Mouse (Mus musculus): ENCODE measurements around the gene B3galnt1. TPM values are rescaled to one million over a fixed set of nuclear protein-coding genes. Genes with fewer than 3 reads are reported as not detected.

The B3galnt1 gene
- total RNA-seq (2015; ENCODE audit: low replicate concordance) (0.77 TPM in 1 of 2 replicates, not detected in the other), total RNA-seq (2017; ENCODE audit: low replicate concordance) (0.34 and 1.1 TPM in 2 replicates)

- no peak for ATAC-seq (replicated peaks; ENCODE audit: low FRiP score, poor library complexity, severe bottlenecking)
Measured at GRCm38 (mm10) chr3:69598261-69599165, at the start of gene B3galnt1. Gene B3galnt1, minus strand, starts transcription at chr3:69598960.

DNA sequence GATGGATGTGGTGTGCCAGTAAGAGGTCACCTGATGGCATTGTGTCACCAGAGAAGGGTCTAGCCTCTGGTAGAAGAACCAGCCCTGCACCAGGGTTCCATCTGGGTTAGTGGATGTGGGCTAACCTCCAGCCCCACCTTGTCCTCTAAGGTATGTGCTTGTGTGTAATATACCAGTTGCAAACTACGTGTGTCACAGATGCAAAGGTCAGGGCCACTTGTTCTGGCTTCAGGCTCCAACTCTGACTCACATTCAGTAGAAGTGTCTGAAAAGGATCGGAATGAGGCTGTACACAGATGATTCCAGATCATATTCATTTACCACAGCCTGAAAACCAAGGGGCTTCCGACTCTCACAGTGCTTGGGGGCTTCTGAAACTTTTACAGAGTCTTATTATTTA is 35.8 kb upstream of the B3galnt1 start:
- ATAC-seq (replicated peaks; ENCODE audit: low FRiP score, poor library complexity, severe bottlenecking), result no peak

DNA sequence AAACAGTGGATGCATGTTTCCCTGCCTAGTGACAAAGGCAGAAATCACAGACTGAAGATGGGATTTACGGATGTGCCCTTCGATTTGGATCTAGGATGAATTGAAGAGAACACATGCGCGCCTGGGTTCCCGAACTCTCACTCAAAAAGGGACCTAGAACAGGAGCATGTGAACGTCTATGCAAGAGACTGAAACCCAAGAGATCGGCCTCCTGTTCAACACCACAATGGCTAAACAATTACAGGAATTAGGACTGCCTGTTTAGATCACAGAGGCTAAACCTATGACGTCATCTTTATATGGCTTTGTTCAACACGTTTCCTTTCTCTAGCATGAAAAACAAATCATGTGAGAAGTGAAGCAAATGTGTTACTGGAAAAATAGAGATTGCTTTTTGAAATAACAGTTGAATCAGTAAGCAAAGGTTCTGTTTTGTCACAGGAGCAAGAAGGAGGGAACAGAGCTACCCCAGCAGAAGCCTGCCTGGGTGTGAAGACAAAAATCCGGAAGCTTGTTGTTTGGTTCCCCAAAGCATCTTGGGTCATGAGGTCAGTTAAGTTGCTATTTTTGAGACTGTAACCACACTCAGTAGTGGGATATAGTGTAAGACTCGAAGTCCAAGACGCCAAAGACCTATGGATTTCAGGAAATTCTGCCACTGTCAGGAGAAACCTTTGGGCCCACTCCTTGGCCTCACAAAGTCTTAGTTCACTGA is 35.1 kb upstream of the B3galnt1 start:
- ATAC-seq (replicated peaks; ENCODE audit: low FRiP score, poor library complexity, severe bottlenecking), result no peak

DNA sequence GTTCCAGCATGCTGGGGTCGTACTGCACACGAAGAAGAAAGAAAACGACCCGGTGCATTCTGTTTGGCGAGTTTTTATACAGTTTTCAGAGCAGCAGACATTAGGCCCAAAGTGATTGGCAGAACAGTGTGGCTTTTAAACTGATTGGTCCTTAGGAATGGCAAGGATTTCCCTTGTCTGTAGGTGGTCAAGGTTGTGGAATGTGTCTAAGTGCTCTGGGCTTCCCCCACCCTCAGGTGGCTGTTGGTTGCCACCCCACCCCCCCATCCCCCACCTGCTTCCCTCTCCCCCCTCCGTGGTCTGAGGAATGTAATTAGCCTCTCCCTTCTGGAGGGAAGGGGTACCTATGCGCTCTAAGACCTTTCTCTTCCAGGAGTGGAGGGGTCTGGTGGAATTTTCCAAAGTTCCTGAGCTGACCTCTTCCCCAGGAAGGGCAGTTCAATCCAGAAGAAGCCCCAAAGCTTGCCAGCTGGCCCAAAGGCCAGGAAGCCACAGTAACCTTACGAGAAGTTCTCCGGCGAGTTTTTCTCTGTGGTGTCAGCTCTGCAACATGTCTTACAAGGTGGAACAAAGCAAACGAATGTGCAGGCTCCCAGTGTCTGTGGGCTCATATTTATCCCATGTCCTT is 28.3 kb upstream of the B3galnt1 start:
- no peak for ATAC-seq (replicated peaks; ENCODE audit: low FRiP score, poor library complexity, severe bottlenecking)

- ATAC-seq (replicated peaks; ENCODE audit: low FRiP score, poor library complexity, severe bottlenecking), result no peak
Measured at GRCm38 (mm10) chr3:69626213-69626962, 27.6 kb upstream of the B3galnt1 start.

GRCm38 (mm10) chr3:69624182-69624581 is 25.4 kb upstream of the B3galnt1 start:
- ATAC-seq (replicated peaks; ENCODE audit: low FRiP score, poor library complexity, severe bottlenecking), result no peak

GRCm38 (mm10) chr3:69607909-69608308 is 9.1 kb upstream of the B3galnt1 start:
- ATAC-seq (replicated peaks; ENCODE audit: low FRiP score, poor library complexity, severe bottlenecking), result no peak

DNA sequence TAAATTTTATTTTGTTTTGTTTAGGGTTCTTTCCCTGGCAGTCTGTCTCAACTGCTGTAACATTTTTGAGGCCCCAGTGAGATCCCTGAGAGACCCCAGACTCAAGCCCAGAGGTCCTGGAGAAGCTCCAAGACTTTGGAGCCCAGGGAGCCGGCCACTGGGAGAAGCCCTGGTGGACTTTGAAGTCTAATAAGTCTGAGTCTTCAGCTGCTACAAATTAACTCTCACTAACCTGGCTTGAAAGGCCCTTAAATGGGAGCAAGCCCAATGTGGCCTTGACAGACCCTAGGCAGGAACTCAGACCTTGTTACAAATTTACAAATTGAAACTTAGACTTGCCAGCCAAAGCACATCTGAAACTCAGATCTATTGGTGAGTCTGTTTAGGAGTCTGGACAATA is 8.7 kb upstream of the B3galnt1 start:
- ATAC-seq (replicated peaks; ENCODE audit: low FRiP score, poor library complexity, severe bottlenecking), result no peak

- ATAC-seq (replicated peaks; ENCODE audit: low FRiP score, poor library complexity, severe bottlenecking), result no peak
Measured at GRCm38 (mm10) chr3:69606923-69607322, 8.2 kb upstream of the B3galnt1 start.

DNA sequence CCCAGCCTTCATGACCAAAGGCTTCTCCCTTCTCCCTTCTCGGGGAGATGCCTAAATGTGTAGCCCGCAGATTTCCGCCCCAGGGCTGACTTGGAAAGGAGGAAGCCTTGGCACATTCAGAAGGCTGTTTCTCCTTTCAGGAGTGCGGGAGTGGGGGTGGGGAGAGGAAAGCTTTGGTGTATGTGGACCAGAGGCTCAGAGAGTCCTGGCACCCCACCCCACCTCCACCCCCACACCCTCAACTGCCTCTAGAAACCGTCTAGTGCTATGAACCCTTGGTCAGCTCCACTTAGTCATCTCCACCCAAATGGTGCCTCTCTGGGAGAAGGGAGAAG is 373 bp upstream of the B3galnt1 start:
- ATAC-seq (replicated peaks; ENCODE audit: low FRiP score, poor library complexity, severe bottlenecking), result no peak

DNA sequence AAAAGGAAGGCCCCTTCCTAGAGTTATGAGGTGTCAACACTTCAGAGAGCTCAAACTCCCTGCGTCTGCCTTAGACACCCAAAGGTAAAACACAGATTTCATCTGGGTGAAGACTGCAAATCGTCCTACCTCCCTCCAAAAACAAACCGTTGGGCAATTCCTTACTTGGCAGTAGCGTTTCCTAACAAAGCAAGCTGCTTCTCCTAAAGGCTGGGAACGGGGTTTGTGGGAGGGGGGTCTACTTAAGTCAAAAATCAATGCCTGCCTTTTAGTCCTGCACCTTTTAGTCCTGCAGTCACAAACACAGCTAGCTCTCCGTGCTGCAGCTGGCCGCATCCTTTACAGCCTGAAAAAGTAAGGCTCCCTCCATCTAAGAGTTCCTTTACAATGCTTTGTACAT is 944 bp downstream of the B3galnt1 start:
- no peak for ATAC-seq (replicated peaks; ENCODE audit: low FRiP score, poor library complexity, severe bottlenecking)

DNA sequence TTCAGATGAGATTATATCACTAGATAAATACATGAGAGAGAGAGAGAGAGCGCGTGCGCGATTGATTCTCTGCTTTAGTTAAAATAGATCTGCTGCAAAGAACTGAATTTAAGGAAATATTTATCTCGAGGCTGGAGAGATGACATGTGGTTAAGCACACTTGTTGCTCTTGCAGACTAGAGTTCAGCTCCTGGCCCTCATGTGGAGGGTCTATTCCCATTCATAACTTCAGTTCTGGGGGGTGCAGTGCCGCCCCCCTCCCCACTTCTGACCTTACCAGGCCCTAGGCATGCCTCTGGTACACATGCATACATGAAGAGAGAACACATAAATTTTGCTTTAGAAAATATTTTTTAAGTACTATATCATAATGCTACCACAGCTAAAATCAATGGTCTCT is 1.5 kb downstream of the B3galnt1 start:
- no peak for ATAC-seq (replicated peaks; ENCODE audit: low FRiP score, poor library complexity, severe bottlenecking)

GRCm38 (mm10) chr3:69596116-69596515 is 2.6 kb downstream of the B3galnt1 start:
- no peak for ATAC-seq (replicated peaks; ENCODE audit: low FRiP score, poor library complexity, severe bottlenecking)

- ATAC-seq (replicated peaks; ENCODE audit: low FRiP score, poor library complexity, severe bottlenecking), result no peak
Measured at GRCm38 (mm10) chr3:69594071-69594470, 4.7 kb downstream of the B3galnt1 start.

GRCm38 (mm10) chr3:69593426-69593825 is 5.3 kb downstream of the B3galnt1 start:
- ATAC-seq (replicated peaks; ENCODE audit: low FRiP score, poor library complexity, severe bottlenecking), result no peak

DNA sequence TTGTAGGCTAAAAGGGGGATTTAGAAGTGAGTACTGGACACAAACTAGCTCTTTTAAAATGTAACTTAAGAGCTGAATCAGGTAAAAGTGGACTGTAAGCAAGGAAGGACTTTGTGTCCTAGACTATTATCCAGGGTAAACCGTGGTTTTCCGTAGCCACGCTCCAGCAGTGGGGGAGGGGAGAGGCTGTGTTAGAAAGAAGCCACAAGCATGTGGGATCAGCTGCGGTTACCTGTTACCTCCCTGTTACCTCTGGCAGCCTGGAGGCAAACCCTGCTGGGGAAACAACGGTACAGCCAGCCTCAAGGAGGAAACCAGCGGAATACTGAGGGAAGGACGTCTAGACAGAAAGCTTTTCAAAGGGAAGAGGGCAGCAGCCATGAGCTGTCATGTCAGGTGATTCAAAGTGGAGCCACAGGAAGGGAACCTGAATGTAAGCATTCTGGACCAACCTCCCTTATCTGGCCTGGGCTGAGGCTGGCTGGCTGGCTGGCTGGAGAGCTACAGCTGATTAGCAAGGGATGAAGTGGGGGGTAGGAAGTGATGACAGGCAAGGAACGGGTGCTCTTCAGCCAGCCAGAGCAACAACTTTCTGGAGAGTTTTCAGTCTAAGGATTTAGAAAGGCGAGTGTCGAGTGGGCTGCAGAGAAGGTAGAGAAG is 10.5 kb downstream of the B3galnt1 start:
- ATAC-seq (replicated peaks; ENCODE audit: low FRiP score, poor library complexity, severe bottlenecking), result no peak

GRCm38 (mm10) chr3:69583798-69584197 is 15.0 kb downstream of the B3galnt1 start:
- no peak for ATAC-seq (replicated peaks; ENCODE audit: low FRiP score, poor library complexity, severe bottlenecking)

DNA sequence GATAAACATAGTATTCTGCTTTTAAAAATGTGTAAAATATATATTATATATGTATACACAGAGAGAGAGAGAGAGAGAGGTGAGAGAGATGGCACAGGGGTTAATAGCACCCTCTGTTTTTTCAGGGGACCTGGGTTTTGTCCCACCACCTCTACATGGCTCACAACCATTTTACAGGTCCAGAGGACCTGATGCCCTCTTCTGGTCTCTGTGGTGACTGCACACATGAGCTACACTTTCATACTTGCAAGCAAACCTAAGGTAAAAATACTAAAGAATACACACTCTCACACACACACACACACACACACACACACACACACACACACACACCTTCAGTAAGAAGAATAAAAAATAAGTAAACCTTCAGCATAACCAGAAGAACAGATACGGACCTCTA is 20.0 kb downstream of the B3galnt1 start:
- no peak for ATAC-seq (replicated peaks; ENCODE audit: low FRiP score, poor library complexity, severe bottlenecking)

DNA sequence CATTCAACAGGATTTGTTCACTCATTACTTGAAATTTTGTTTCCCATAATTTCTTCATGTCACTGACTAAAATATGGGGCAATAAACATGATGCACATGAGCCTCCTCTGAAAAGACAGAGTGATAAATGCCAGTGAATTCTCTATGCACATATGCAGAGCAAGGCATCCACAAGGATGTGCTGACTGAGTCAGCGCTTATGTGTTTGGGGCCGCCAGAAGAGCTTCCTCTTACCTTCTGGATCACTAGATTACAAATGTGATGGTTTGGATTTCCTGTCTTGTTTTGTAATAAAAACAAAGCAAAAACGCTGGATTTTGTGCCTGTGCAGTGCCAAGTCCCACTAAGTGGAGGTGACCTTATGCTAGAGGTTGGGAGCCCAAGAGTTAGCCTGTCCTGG is 22.0 kb downstream of the B3galnt1 start:
- ATAC-seq (replicated peaks; ENCODE audit: low FRiP score, poor library complexity, severe bottlenecking), result no peak

All from erythroblast, adult 5-6 weeks (primary cell).